ENCODE assay signal across 8 mouse cellular contexts in the genomic region with DNA sequence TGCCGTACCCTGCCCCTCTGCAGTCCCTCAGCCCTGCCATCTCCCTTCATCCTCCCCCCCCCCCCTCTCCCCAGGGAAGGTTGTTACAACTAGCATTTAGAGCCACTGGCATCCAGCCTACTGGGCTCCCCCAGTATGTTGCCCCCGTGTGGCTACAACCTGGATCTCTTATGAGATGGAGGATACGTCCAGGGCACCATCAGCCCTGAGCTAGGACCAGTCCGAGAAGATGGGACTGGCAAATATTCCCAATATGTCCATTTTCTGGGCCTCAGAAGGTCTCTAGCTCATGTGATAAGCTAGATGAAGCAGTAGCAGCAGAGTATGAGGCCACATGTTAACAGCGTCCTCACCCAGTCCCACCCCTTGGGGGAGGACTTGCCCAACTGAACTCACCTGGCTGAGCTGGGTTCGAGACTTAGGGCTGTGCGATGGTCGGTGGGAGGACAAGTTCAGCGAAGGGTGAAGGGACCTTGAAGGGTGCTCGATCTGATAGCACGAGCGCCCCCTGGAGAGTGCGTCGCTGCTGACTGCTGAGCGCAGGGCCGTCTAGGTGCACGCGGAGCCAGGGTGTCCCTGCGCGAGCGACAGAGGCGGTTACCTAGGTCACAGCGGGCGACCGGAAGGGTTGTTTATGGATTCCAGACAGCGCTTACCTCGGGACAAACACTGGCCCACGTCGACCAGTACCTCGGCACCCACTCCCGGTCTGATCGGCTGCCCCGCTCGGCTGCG. TPM values are rescaled to one million over a fixed set of nuclear protein-coding genes. Genes with fewer than 3 reads are reported as not detected.
DNase-seq lines count a peak whose midpoint lies in the region; ATAC-seq and TF ChIP-seq lines count a peak whose summit lies in the region.

No protein-coding gene starts in this region.

- ATAC-seq in forebrain, embryonic 11.5 days (replicated peaks; ENCODE audit: low FRiP score), result peak; percentile 72
- ATAC-seq in heart, embryonic 15.5 days (replicated peaks; ENCODE audit: insufficient number of reproducible peaks, insufficient read depth, low FRiP score, low read depth), result peak; percentile 85
- ATAC-seq in liver, embryonic 13.5 days (ENCODE audit: low read depth), result peak; percentile 82
- ATAC-seq in stomach, embryonic 15.5 days (ENCODE audit: insufficient read depth, low FRiP score, low read depth), result peak; percentile 84

- no peaks in the 10 kb centered on the region for H3K79me2 ChIP-seq in CH12.LX (replicated peaks; ENCODE audit: control insufficient read depth, extremely low read depth, insufficient read depth, poor library complexity, severe bottlenecking)

- H3K9me3 ChIP-seq in CH12.LX (replicated peaks; ENCODE audit: low read length), result peaks cover 3% of the 10 kb centered on the region
- no peaks in the 10 kb centered on the region for H3K9me3 ChIP-seq in forebrain, embryonic 11.5 days (ENCODE audit: control insufficient read depth, low read length)
- no peaks in the 10 kb centered on the region for H3K9me3 ChIP-seq in heart, embryonic 15.5 days (replicated peaks)
- H3K9me3 ChIP-seq in liver, embryonic 13.5 days (replicated peaks), result no peaks in the 10 kb centered on the region
- no peaks in the 10 kb centered on the region for H3K9me3 ChIP-seq in stomach, embryonic 15.5 days

- peak overlapping the region; percentile 65 for H3K4me2 ChIP-seq in CH12.LX (ENCODE audit: insufficient read depth, low read depth, poor library complexity, severe bottlenecking)
- peak overlapping the region; percentile 89 for H3K4me2 ChIP-seq in forebrain, embryonic 11.5 days (ENCODE audit: low read depth, low read length, severe bottlenecking)
- H3K4me2 ChIP-seq in heart, embryonic 15.5 days, result peak overlapping the region; percentile 95
- H3K4me2 ChIP-seq in liver, embryonic 13.5 days, result peak overlapping the region; percentile 98
- H3K4me2 ChIP-seq in stomach, embryonic 15.5 days, result peak overlapping the region; percentile 91

- in situ Hi-C loops in CH12.LX (cut with MboI; ENCODE audit: low pct_ligation_motif_present, low pct_unique_long_range_greater_than_20kb, low sequenced_read_pairs), result loop anchor here (25.0 kb wide), 1 partner anchor 261 kb away; the partner anchor contains the start of gene Tubgcp6

- no peak for TF ChIP-seq EP300 in CH12.LX (IDR thresholded peaks at IDR 0.05; ENCODE audit: low read length)

- peak; percentile 40 to 78; a peak in 3 of 4 replicates for TF ChIP-seq CTCF in CH12.LX (conservative IDR thresholded peaks at IDR 0.05 in 1 of 2, IDR thresholded peaks at IDR 0.05 in 1 of 2; ENCODE audit: low read depth in 2 of 2, low read length in 2 of 2)

- H3K4me1 ChIP-seq in CH12.LX (ENCODE audit: control insufficient read depth in 1 of 2, insufficient read depth in 2 of 2), result peaks cover 0 to 26% of the 10 kb centered on the region in 2 experiments; a peak in 2 of 4 replicates
- peaks cover 4% of the 10 kb centered on the region for H3K4me1 ChIP-seq in forebrain, embryonic 11.5 days (replicated peaks; ENCODE audit: control insufficient read depth, insufficient read depth, low read length)
- H3K4me1 ChIP-seq in heart, embryonic 15.5 days (replicated peaks), result peaks cover 28% of the 10 kb centered on the region
- peaks cover 51% of the 10 kb centered on the region for H3K4me1 ChIP-seq in liver, embryonic 13.5 days (replicated peaks)
- H3K4me1 ChIP-seq in stomach, embryonic 15.5 days, result peaks cover 12% of the 10 kb centered on the region

- no peaks in the 10 kb centered on the region for H3K27me3 ChIP-seq in CH12.LX (replicated peaks)
- H3K27me3 ChIP-seq in forebrain, embryonic 11.5 days (ENCODE audit: control insufficient read depth, insufficient read depth, low read length), result peaks cover 22% of the 10 kb centered on the region
- peaks cover 24% of the 10 kb centered on the region for H3K27me3 ChIP-seq in heart, embryonic 15.5 days
- H3K27me3 ChIP-seq in liver, embryonic 13.5 days, result peaks cover 24% of the 10 kb centered on the region
- peaks cover 22% of the 10 kb centered on the region for H3K27me3 ChIP-seq in stomach, embryonic 15.5 days (replicated peaks)

- dilution Hi-C loops in CH12.LX (cut with MboI; ENCODE audit: extremely low pct_ligation_motif_present, extremely low pct_unique_long_range_greater_than_20kb, low sequenced_read_pairs), result no loop called here

- TF ChIP-seq POLR2A in CH12.LX (IDR thresholded peaks at IDR 0.05; ENCODE audit: low read depth, low read length), result no peak

- WGBS in forebrain, embryonic 11.5 days, result 2% methylated on average over 35 of the region's 35 CpGs
- WGBS in heart, embryonic 15.5 days, result 1% methylated on average over 35 of the region's 35 CpGs
- 1% methylated on average over 35 of the region's 35 CpGs for WGBS in liver, embryonic 13.5 days (ENCODE audit: insufficient replicate concordance)
- WGBS in stomach, embryonic 15.5 days, result under 1% methylated on average over 35 of the region's 35 CpGs

- H3K9ac ChIP-seq in CH12.LX (ENCODE audit: insufficient read depth, low read depth), result peak overlapping the region; percentile 83
- peak overlapping the region; percentile 83 for H3K9ac ChIP-seq in forebrain, embryonic 11.5 days (ENCODE audit: low read length)
- peak overlapping the region; percentile 86 for H3K9ac ChIP-seq in heart, embryonic 15.5 days
- peak overlapping the region; percentile 85 for H3K9ac ChIP-seq in liver, embryonic 13.5 days
- H3K9ac ChIP-seq in stomach, embryonic 15.5 days, result peak overlapping the region; percentile 80

- TF ChIP-seq RAD21 in CH12.LX (IDR thresholded peaks at IDR 0.05; ENCODE audit: low read depth, low read length), result peak; percentile 41

- peak; percentile 90 for DNase-seq in CH12.LX (ENCODE audit: extremely low read depth)
- DNase-seq in c-Kit-positive CD71-negative TER-119-negative erythroid progenitor cells, embryonic 14.5 days (ENCODE audit: low read depth), result peak; percentile 81
- DNase-seq in forebrain, embryonic 11.5 days (ENCODE audit: low spot score), result peak; percentile 89
- peak; percentile 91 to 92 for DNase-seq in kidney, postnatal 25 days
- peak; percentile 81 for DNase-seq in liver, embryonic 13.5 days
- peak; percentile 83 to 90 for DNase-seq in natural killer cell, adult 2 months (ENCODE audit: low spot score in 2 of 2)

- H3K27ac ChIP-seq in CH12.LX (ENCODE audit: insufficient read depth, low read depth), result peak overlapping the region; percentile 83
- H3K27ac ChIP-seq in forebrain, embryonic 11.5 days (ENCODE audit: low read depth, low read length), result peak overlapping the region; percentile 80
- H3K27ac ChIP-seq in heart, embryonic 15.5 days, result peak overlapping the region; percentile 98
- H3K27ac ChIP-seq in liver, embryonic 13.5 days, result peak overlapping the region; percentile 87
- peak overlapping the region; percentile 94 for H3K27ac ChIP-seq in stomach, embryonic 15.5 days

- H3K4me3 ChIP-seq in CH12.LX (replicated peaks in 1 of 3; ENCODE audit: low read depth in 2 of 3, low read length in 2 of 3, poor library complexity in 1 of 3), result peak overlapping the region; percentile 80 to 96 (median 81)
- peak overlapping the region; percentile 63 for H3K4me3 ChIP-seq in forebrain, embryonic 11.5 days (ENCODE audit: low read depth, low read length)
- peak overlapping the region; percentile 92 for H3K4me3 ChIP-seq in heart, embryonic 15.5 days
- peak overlapping the region; percentile 71 for H3K4me3 ChIP-seq in liver, embryonic 13.5 days (replicated peaks)
- H3K4me3 ChIP-seq in stomach, embryonic 15.5 days (replicated peaks), result peak overlapping the region; percentile 83

- H3K36me3 ChIP-seq in CH12.LX (replicated peaks in 1 of 2; ENCODE audit: control insufficient read depth in 1 of 2, insufficient read depth in 1 of 2, low read length in 1 of 2), result peaks cover 44 to 47% of the 10 kb centered on the region in 2 experiments
- peaks cover 23% of the 10 kb centered on the region for H3K36me3 ChIP-seq in forebrain, embryonic 11.5 days (ENCODE audit: control insufficient read depth, insufficient read depth, low read length)
- H3K36me3 ChIP-seq in heart, embryonic 15.5 days, result peaks cover 43% of the 10 kb centered on the region
- peaks cover 47% of the 10 kb centered on the region for H3K36me3 ChIP-seq in liver, embryonic 13.5 days
- H3K36me3 ChIP-seq in stomach, embryonic 15.5 days, result peaks cover 42% of the 10 kb centered on the region

RNA-seq across cellular contexts. Expression of gene Sco2, which starts 0.5 kb away (rescaled TPM):
- total RNA-seq in CH12.LX (2012; rRNA removed) (34.7 and 35.7 TPM in 2 replicates), CH12.LX (2014; rRNA removed) (24.9 and 27.2 TPM in 2 replicates)
- polyA plus RNA-seq in CH12.LX (2012; ENCODE audit: insufficient read length, low read depth), result 12.3 and 17.1 TPM in 2 replicates
- polyA plus RNA-seq in forebrain, embryonic 11.5 days (2014; fragmentation: Nextera tagmentation; extraction: Ambion mirVana), result 5.1 and 5.7 TPM in 2 replicates
- 7.0 and 8.2 TPM in 2 replicates for polyA plus RNA-seq in heart, embryonic 15.5 days (2015; fragmentation: Nextera tagmentation; extraction: Ambion mirVana)
- 4.1 and 4.5 TPM in 2 replicates for polyA plus RNA-seq in liver, embryonic 13.5 days (2015; fragmentation: Nextera tagmentation; extraction: Ambion mirVana)
- polyA plus RNA-seq in stomach, embryonic 15.5 days (2015; fragmentation: Nextera tagmentation; extraction: Ambion mirVana), result 6.7 and 7.3 TPM in 2 replicates

RNA-seq across cellular contexts. Expression of gene Tymp, which starts 3.6 kb away (rescaled TPM):
- total RNA-seq in CH12.LX (2012; rRNA removed) (1.1 and 1.4 TPM in 2 replicates), CH12.LX (2014; rRNA removed) (2.3 and 2.4 TPM in 2 replicates)
- 1.1 and 1.5 TPM in 2 replicates for polyA plus RNA-seq in CH12.LX (2012; ENCODE audit: insufficient read length, low read depth)
- polyA plus RNA-seq in forebrain, embryonic 11.5 days (2014; fragmentation: Nextera tagmentation; extraction: Ambion mirVana), result 0.80 and 1.3 TPM in 2 replicates
- 1.2 and 1.3 TPM in 2 replicates for polyA plus RNA-seq in heart, embryonic 15.5 days (2015; fragmentation: Nextera tagmentation; extraction: Ambion mirVana)
- polyA plus RNA-seq in liver, embryonic 13.5 days (2015; fragmentation: Nextera tagmentation; extraction: Ambion mirVana), result 0.58 and 0.62 TPM in 2 replicates
- 1.3 and 1.5 TPM in 2 replicates for polyA plus RNA-seq in stomach, embryonic 15.5 days (2015; fragmentation: Nextera tagmentation; extraction: Ambion mirVana)

RNA-seq across cellular contexts. Expression of gene Odf3b, which starts 5.9 kb away (rescaled TPM):
- total RNA-seq in CH12.LX (2012; rRNA removed) (not detected in 2 replicates), CH12.LX (2014; rRNA removed) (not detected in 2 replicates)
- polyA plus RNA-seq in CH12.LX (2012; ENCODE audit: insufficient read length, low read depth), result not detected in 2 replicates
- polyA plus RNA-seq in forebrain, embryonic 11.5 days (2014; fragmentation: Nextera tagmentation; extraction: Ambion mirVana), result 0.37 and 1.2 TPM in 2 replicates
- polyA plus RNA-seq in heart, embryonic 15.5 days (2015; fragmentation: Nextera tagmentation; extraction: Ambion mirVana), result 0.96 and 1.1 TPM in 2 replicates
- polyA plus RNA-seq in liver, embryonic 13.5 days (2015; fragmentation: Nextera tagmentation; extraction: Ambion mirVana), result 0.56 and 0.59 TPM in 2 replicates
- polyA plus RNA-seq in stomach, embryonic 15.5 days (2015; fragmentation: Nextera tagmentation; extraction: Ambion mirVana), result 0.48 and 0.84 TPM in 2 replicates

RNA-seq across cellular contexts. Expression of gene Klhdc7b, which starts 11.5 kb away (rescaled TPM):
- not detected in 2 replicates for total RNA-seq in CH12.LX (2012; rRNA removed)
- not detected in 2 replicates for total RNA-seq in CH12.LX (2014; rRNA removed)
- not detected in 2 replicates for polyA plus RNA-seq in CH12.LX (2012; ENCODE audit: insufficient read length, low read depth)
- not detected in 2 replicates for polyA plus RNA-seq in forebrain, embryonic 11.5 days (2014; fragmentation: Nextera tagmentation; extraction: Ambion mirVana)
- polyA plus RNA-seq in heart, embryonic 15.5 days (2015; fragmentation: Nextera tagmentation; extraction: Ambion mirVana), result not detected in 2 replicates
- not detected in 2 replicates for polyA plus RNA-seq in liver, embryonic 13.5 days (2015; fragmentation: Nextera tagmentation; extraction: Ambion mirVana)
- not detected in 2 replicates for polyA plus RNA-seq in stomach, embryonic 15.5 days (2015; fragmentation: Nextera tagmentation; extraction: Ambion mirVana)

RNA-seq across cellular contexts. Expression of gene Ncaph2, which starts 17.7 kb away (rescaled TPM):
- 134 and 151 TPM in 2 replicates for total RNA-seq in CH12.LX (2012; rRNA removed)
- 106 and 108 TPM in 2 replicates for total RNA-seq in CH12.LX (2014; rRNA removed)
- 95.4 and 122 TPM in 2 replicates for polyA plus RNA-seq in CH12.LX (2012; ENCODE audit: insufficient read length, low read depth)
- 191 and 203 TPM in 2 replicates for polyA plus RNA-seq in forebrain, embryonic 11.5 days (2014; fragmentation: Nextera tagmentation; extraction: Ambion mirVana)
- 85.3 and 96.9 TPM in 2 replicates for polyA plus RNA-seq in heart, embryonic 15.5 days (2015; fragmentation: Nextera tagmentation; extraction: Ambion mirVana)
- polyA plus RNA-seq in liver, embryonic 13.5 days (2015; fragmentation: Nextera tagmentation; extraction: Ambion mirVana), result 114 and 131 TPM in 2 replicates
- 127 and 141 TPM in 2 replicates for polyA plus RNA-seq in stomach, embryonic 15.5 days (2015; fragmentation: Nextera tagmentation; extraction: Ambion mirVana)

Comparison
In these comparisons a context has a peak if more than half of its experiments do, and no peak if none do; other contexts are left out.
1. Peak in every context shown above with its lines: DNase-seq, ATAC-seq, H3K4me3 ChIP-seq and H3K27ac ChIP-seq.